In the genomic region with DNA sequence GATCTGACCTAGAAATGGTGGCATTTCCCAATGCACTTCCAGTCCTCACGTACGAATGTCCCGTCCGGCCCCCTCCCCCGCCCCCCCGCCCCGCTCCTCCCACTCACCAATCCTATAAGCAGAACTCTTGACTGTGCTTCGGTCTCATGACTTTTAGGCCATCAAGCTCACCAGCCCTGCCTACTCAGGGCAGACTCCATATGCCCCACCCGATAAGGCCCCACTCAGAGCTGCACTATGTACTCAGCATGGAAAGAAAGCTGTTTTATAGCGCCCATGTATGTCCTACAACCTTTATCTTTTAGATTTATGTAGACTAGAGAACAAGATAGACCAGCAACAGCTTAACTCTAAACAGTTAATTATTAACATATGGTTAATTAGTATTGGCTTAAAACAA, we compare ENCODE assay signal across 24 mouse cellular contexts. TPM values are rescaled to one million over a fixed set of nuclear protein-coding genes. Genes with fewer than 3 reads are reported as not detected.
DNase-seq lines count a peak whose midpoint lies in the region; ATAC-seq and TF ChIP-seq lines count a peak whose summit lies in the region.
"Had no signal": no experiment of that assay in that cellular context is flagged by ENCODE, and none has a peak within 500 bp of the region (broad histone marks: within the 10 kb centered on the region; RNA-seq: fewer than 3 reads in every experiment).

No protein-coding gene starts in this region.

- no peaks in the 10 kb centered on the region for H3K27me3 ChIP-seq in heart, embryonic 11.5 days (ENCODE audit: control insufficient read depth, insufficient read depth, low read length)
- no peaks in the 10 kb centered on the region for H3K27me3 ChIP-seq in liver, embryonic 16.5 days (ENCODE audit: control insufficient read depth, insufficient read depth, low read depth, low read length)
- no peaks in the 10 kb centered on the region for H3K27me3 ChIP-seq in liver, embryonic 11.5 days (replicated peaks; ENCODE audit: control insufficient read depth, insufficient read depth, low read length)
- no peaks in the 10 kb centered on the region for H3K27me3 ChIP-seq in intestine, postnatal 0 days (replicated peaks; ENCODE audit: control insufficient read depth, insufficient read depth, low read length)
- H3K27me3 ChIP-seq in thymus, adult 2 months (ENCODE audit: control insufficient read depth, insufficient read depth, low read length), result no peaks in the 10 kb centered on the region
- H3K27me3 ChIP-seq: CH12.LX; forebrain, embryonic 13.5 days; hindbrain, embryonic 12.5 days had no signal

- no peak for TF ChIP-seq POLR2A in thymus, adult 2 months (IDR thresholded peaks at IDR 0.05; ENCODE audit: control insufficient read depth, extremely low read depth, insufficient read depth, low read length, poor library complexity)

- peaks cover 38% of the 10 kb centered on the region for H3K36me3 ChIP-seq in heart, embryonic 11.5 days (ENCODE audit: control insufficient read depth, insufficient read depth, low read length)
- peaks cover 46% of the 10 kb centered on the region for H3K36me3 ChIP-seq in liver, embryonic 16.5 days (ENCODE audit: control insufficient read depth, insufficient read depth)
- peaks cover 49% of the 10 kb centered on the region for H3K36me3 ChIP-seq in liver, embryonic 11.5 days (ENCODE audit: control insufficient read depth, insufficient read depth, low read length)
- H3K36me3 ChIP-seq in intestine, postnatal 0 days (ENCODE audit: control insufficient read depth, insufficient read depth), result peaks cover 63% of the 10 kb centered on the region
- H3K36me3 ChIP-seq in thymus, adult 2 months (ENCODE audit: control insufficient read depth, insufficient read depth, low read length), result peaks cover 72% of the 10 kb centered on the region

- no peak overlapping the region for H3K4me2 ChIP-seq in heart, embryonic 11.5 days
- no peak overlapping the region for H3K4me2 ChIP-seq in liver, embryonic 16.5 days (ENCODE audit: low read depth, low read length)
- no peak overlapping the region for H3K4me2 ChIP-seq in liver, embryonic 11.5 days
- peak overlapping the region; percentile 30; the same call in 1 of the 2 replicates for H3K4me2 ChIP-seq in intestine, postnatal 0 days (replicated peaks; ENCODE audit: low read depth)
- H3K4me2 ChIP-seq: forebrain, embryonic 13.5 days; hindbrain, embryonic 12.5 days had no signal

- H3K9me3 ChIP-seq in heart, embryonic 11.5 days (replicated peaks; ENCODE audit: control insufficient read depth, low read length), result no peaks in the 10 kb centered on the region
- H3K9me3 ChIP-seq in liver, embryonic 16.5 days (replicated peaks; ENCODE audit: control insufficient read depth, low read length), result no peaks in the 10 kb centered on the region
- H3K9me3 ChIP-seq in liver, embryonic 11.5 days (ENCODE audit: control insufficient read depth, low read length), result no peaks in the 10 kb centered on the region
- no peaks in the 10 kb centered on the region for H3K9me3 ChIP-seq in intestine, postnatal 0 days (ENCODE audit: control insufficient read depth)
- H3K9me3 ChIP-seq: forebrain, embryonic 13.5 days; heart, embryonic 10.5 days had no signal

- no peak overlapping the region for H3K9ac ChIP-seq in heart, embryonic 11.5 days (ENCODE audit: low read depth, low read length)
- no peak overlapping the region for H3K9ac ChIP-seq in liver, embryonic 16.5 days (ENCODE audit: low read depth, low read length)
- H3K9ac ChIP-seq in liver, embryonic 11.5 days (ENCODE audit: low read depth, low read length), result no peak overlapping the region
- H3K9ac ChIP-seq in intestine, postnatal 0 days (ENCODE audit: low read depth, low read length), result no peak overlapping the region
- H3K9ac ChIP-seq: forebrain, embryonic 13.5 days; hindbrain, embryonic 12.5 days had no signal

- ATAC-seq in heart, embryonic 11.5 days (replicated peaks; ENCODE audit: insufficient number of reproducible peaks, low FRiP score, low TSS enrichment), result no peak
- ATAC-seq in liver, embryonic 16.5 days (ENCODE audit: low read depth), result peak; percentile 35; the same call in 1 of the 2 replicates
- no peak for ATAC-seq in liver, embryonic 11.5 days (replicated peaks; ENCODE audit: low FRiP score)
- peak; percentile 95 for ATAC-seq in intestine, postnatal 0 days
- ATAC-seq: forebrain, embryonic 13.5 days; hindbrain, postnatal 0 days had no signal

- no peak for TF ChIP-seq CTCF in intestine, postnatal 0 days (IDR thresholded peaks at IDR 0.05; ENCODE audit: low read depth)
- TF ChIP-seq CTCF in thymus, adult 2 months (IDR thresholded peaks at IDR 0.05; ENCODE audit: borderline replicate concordance, control insufficient read depth, extremely low read depth, insufficient read depth, low read length, poor library complexity), result no peak

- DNase-seq in heart, adult 11 months, result peak; percentile 50
- DNase-seq in liver, embryonic 11.5 days (ENCODE audit: low spot score), result no peak
- no peak for DNase-seq in thymus, adult 2 months
- no peak for DNase-seq in left cerebral cortex, postnatal 14 days (ENCODE audit: low spot score in 2 of 2)
- DNase-seq: adrenal gland, adult 8-10 months; cerebellum, adult 8-10 months; cerebellum, postnatal 36 days; gastrocnemius, postnatal 10 days; heart, postnatal 36 days; layer of hippocampus, postnatal 36 days; liver; lung, adult 18-20 months; lung, postnatal 14 days; midbrain, embryonic 14.5 days; thymus, postnatal 14 days had no signal

- H3K4me3 ChIP-seq in heart, embryonic 11.5 days (ENCODE audit: low read depth, low read length), result no peak overlapping the region
- no peak overlapping the region for H3K4me3 ChIP-seq in liver, embryonic 16.5 days (ENCODE audit: low read depth, low read length)
- H3K4me3 ChIP-seq in liver, embryonic 11.5 days (ENCODE audit: low read depth, low read length), result no peak overlapping the region
- H3K4me3 ChIP-seq in intestine, postnatal 0 days (ENCODE audit: low read depth, low read length), result no peak overlapping the region
- no peak overlapping the region for H3K4me3 ChIP-seq in thymus, adult 2 months (ENCODE audit: control insufficient read depth, insufficient read depth, low read length)
- H3K4me3 ChIP-seq: forebrain, embryonic 13.5 days; heart, embryonic 10.5 days; hindbrain, embryonic 12.5 days had no signal

- H3K27ac ChIP-seq in heart, embryonic 11.5 days (ENCODE audit: low read depth, low read length), result no peak overlapping the region
- H3K27ac ChIP-seq in liver, embryonic 16.5 days (ENCODE audit: low read length), result no peak overlapping the region
- no peak overlapping the region for H3K27ac ChIP-seq in liver, embryonic 11.5 days (ENCODE audit: low read depth, low read length)
- peak overlapping the region; percentile 87 for H3K27ac ChIP-seq in intestine, postnatal 0 days (ENCODE audit: low read depth, low read length)
- H3K27ac ChIP-seq in thymus, adult 2 months (ENCODE audit: control insufficient read depth, insufficient read depth, low read length), result no peak overlapping the region
- H3K27ac ChIP-seq: forebrain, embryonic 13.5 days; heart, embryonic 10.5 days; hindbrain, embryonic 12.5 days; hindbrain, postnatal 0 days had no signal

- WGBS in heart, embryonic 11.5 days (ENCODE audit: insufficient replicate concordance), result 84% methylated on average over 10 of the region's 10 CpGs
- 74% methylated on average over 10 of the region's 10 CpGs for WGBS in liver, embryonic 16.5 days (ENCODE audit: insufficient replicate concordance)
- 82% methylated on average over 10 of the region's 10 CpGs for WGBS in liver, embryonic 11.5 days
- WGBS in intestine, postnatal 0 days, result 28% methylated on average over 10 of the region's 10 CpGs
- WGBS in thymus, adult 2 months, result 91% methylated on average over 10 of the region's 10 CpGs

- H3K4me1 ChIP-seq in heart, embryonic 11.5 days (ENCODE audit: control insufficient read depth, insufficient read depth, low read length), result no peaks in the 10 kb centered on the region
- no peaks in the 10 kb centered on the region for H3K4me1 ChIP-seq in liver, embryonic 16.5 days (ENCODE audit: control insufficient read depth, low read depth, low read length)
- no peaks in the 10 kb centered on the region for H3K4me1 ChIP-seq in liver, embryonic 11.5 days (replicated peaks; ENCODE audit: control insufficient read depth, insufficient read depth, low read length)
- peaks cover 12% of the 10 kb centered on the region for H3K4me1 ChIP-seq in intestine, postnatal 0 days (replicated peaks; ENCODE audit: control insufficient read depth, insufficient read depth, low read length)
- no peaks in the 10 kb centered on the region for H3K4me1 ChIP-seq in thymus, adult 2 months (replicated peaks; ENCODE audit: control insufficient read depth, insufficient read depth, low read length)
- H3K4me1 ChIP-seq: forebrain, embryonic 13.5 days; heart, embryonic 10.5 days; hindbrain, embryonic 12.5 days had no signal

- intact Hi-C loops in left cerebral cortex, postnatal 14 days (cut with DNase I), result no loop called here

RNA-seq across cellular contexts. Expression of a gene that starts 9.2 kb away (rescaled TPM):
- polyA plus RNA-seq in heart, embryonic 11.5 days (2014; fragmentation: Nextera tagmentation; extraction: Ambion mirVana), result 318 and 328 TPM in 2 replicates
- 187 and 207 TPM in 2 replicates for polyA plus RNA-seq in liver, embryonic 16.5 days (2015; fragmentation: Nextera tagmentation; extraction: Ambion mirVana)
- polyA plus RNA-seq in liver, embryonic 11.5 days (2014; fragmentation: Nextera tagmentation; extraction: Ambion mirVana), result 367 and 381 TPM in 2 replicates
- polyA plus RNA-seq in intestine, postnatal 0 days (2015; fragmentation: Nextera tagmentation; extraction: Ambion mirVana), result 702 and 713 TPM in 2 replicates
- polyA plus RNA-seq in thymus, adult 2 months (2012; rRNA removed), result 195 and 214 TPM in 2 replicates
- 100 to 1,000 TPM; 156 to 165 TPM for total RNA-seq in left cerebral cortex, postnatal 14 days (2021)

RNA-seq across cellular contexts. Expression of a gene that starts 30.9 kb away (rescaled TPM):
- 0.07 and 0.10 TPM in 2 replicates for polyA plus RNA-seq in heart, embryonic 11.5 days (2014; fragmentation: Nextera tagmentation; extraction: Ambion mirVana)
- polyA plus RNA-seq in liver, embryonic 16.5 days (2015; fragmentation: Nextera tagmentation; extraction: Ambion mirVana), result 0.16 and 0.27 TPM in 2 replicates
- polyA plus RNA-seq in liver, embryonic 11.5 days (2014; fragmentation: Nextera tagmentation; extraction: Ambion mirVana), result 0.36 and 0.48 TPM in 2 replicates
- 6.6 and 7.0 TPM in 2 replicates for polyA plus RNA-seq in intestine, postnatal 0 days (2015; fragmentation: Nextera tagmentation; extraction: Ambion mirVana)
- 0.14 and 0.26 TPM in 2 replicates for polyA plus RNA-seq in thymus, adult 2 months (2012; rRNA removed)
- total RNA-seq in left cerebral cortex, postnatal 14 days (2021), result under 1 TPM; 0.15 to 0.19 TPM
- total RNA-seq: CH12.LX; granulocyte monocyte progenitor cell, adult 5-6 weeks had no signal

Comparison
In these comparisons a context has a peak if more than half of its experiments do, and no peak if none do; other contexts are left out.
1. ATAC-seq: peak in liver, embryonic 16.5 days (single experiment) and intestine, postnatal 0 days (single experiment); none in heart, embryonic 11.5 days (single experiment) and liver, embryonic 11.5 days (single experiment).